Mouse (Mus musculus): Measurements from ENCODE around the gene Taf1d. TPM values are rescaled to one million over a fixed set of nuclear protein-coding genes. Genes with fewer than 3 reads are reported as not detected.
"Not testable (repeated sequence)": the region's sequence is repeated elsewhere in the genome, so short reads cannot be mapped to it uniquely, and the experiment has no call there.

Gene Taf1d
- polyA plus RNA-seq, 1 experiment = 11.5 TPM

DNA sequence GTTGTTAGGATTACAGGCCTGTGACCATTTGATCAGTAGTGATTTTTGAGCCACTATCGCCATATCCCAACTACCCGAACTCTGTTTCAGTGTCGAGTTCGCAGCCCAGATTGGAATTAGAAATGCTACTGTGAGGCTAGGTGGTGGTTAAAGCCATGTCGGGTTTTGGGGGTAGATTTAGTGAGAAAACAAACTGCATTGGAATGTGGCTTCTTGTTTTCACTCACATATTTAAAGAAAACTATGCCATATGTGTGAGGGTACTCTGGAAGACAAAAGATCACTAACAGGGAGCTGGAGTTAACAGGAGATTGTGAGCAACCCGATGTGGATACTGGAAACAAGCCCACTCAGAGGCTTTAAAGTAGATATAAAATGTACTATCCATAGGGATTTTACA is 1.2 kb downstream of the Taf1d start:
- H3K27me3 ChIP-seq (replicated peaks; ENCODE audit: control insufficient read depth, insufficient read depth, low read length) = no peaks in the 10 kb centered on the region
- DNase-seq = no peak
- TF ChIP-seq POLR2A (IDR thresholded peaks at IDR 0.05; ENCODE audit: low read depth, low read length) = no peak
- TF ChIP-seq CTCF (conservative IDR thresholded peaks at IDR 0.05; ENCODE audit: insufficient read depth, insufficient read length, low read depth, low read length) = no peak
- peaks cover 13% of the 10 kb centered on the region for H3K36me3 ChIP-seq (ENCODE audit: control insufficient read depth, insufficient read depth, low read length)
- WGBS = 15% methylated on average over 6 of the region's 6 CpGs
- H3K4me3 ChIP-seq (ENCODE audit: insufficient read depth, low read depth, low read length) = peak overlapping the region; percentile 97; the same call in 1 of the 2 replicates
- peaks cover 4% of the 10 kb centered on the region; the same call in 1 of the 2 replicates for H3K4me1 ChIP-seq (ENCODE audit: control insufficient read depth, insufficient read depth, low read length)
- H3K27ac ChIP-seq (ENCODE audit: insufficient read depth, low read depth, low read length) = no peak overlapping the region

DNA sequence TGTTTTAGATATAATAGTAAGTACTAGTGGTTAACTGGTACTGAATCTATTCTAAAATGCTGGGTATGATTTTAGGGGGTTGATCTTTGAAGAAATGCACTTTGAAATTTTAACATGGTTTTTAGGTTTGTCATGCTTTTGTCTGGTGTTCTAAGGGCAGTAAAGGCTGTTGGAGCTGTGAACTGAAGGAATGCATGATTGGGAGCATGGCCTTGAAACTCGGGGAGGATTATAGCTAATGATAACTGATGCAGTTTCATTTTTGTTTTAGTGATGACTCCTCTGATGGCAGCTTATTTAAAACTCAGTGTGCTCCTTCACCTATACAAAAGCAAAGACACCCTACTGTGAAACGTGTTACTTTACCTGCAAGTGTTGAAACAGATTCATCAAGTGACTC is 2.2 kb downstream of the Taf1d start:
- no peak overlapping the region for H3K27ac ChIP-seq (ENCODE audit: insufficient read depth, low read depth, low read length)
- DNase-seq = no peak
- no peak overlapping the region for H3K4me3 ChIP-seq (ENCODE audit: insufficient read depth, low read depth, low read length)
- H3K4me1 ChIP-seq (ENCODE audit: control insufficient read depth, insufficient read depth, low read length) = peaks cover 3% of the 10 kb centered on the region; the same call in 1 of the 2 replicates
- no peaks in the 10 kb centered on the region for H3K27me3 ChIP-seq (replicated peaks; ENCODE audit: control insufficient read depth, insufficient read depth, low read length)
- peaks cover 16% of the 10 kb centered on the region for H3K36me3 ChIP-seq (ENCODE audit: control insufficient read depth, insufficient read depth, low read length)
- WGBS = 44% methylated on average over 2 of the region's 2 CpGs
- TF ChIP-seq CTCF (conservative IDR thresholded peaks at IDR 0.05; ENCODE audit: insufficient read depth, insufficient read length, low read depth, low read length) (no peak), POLR2A (IDR thresholded peaks at IDR 0.05; ENCODE audit: low read depth, low read length) (no peak)

GRCm38 (mm10) chr9:15309425-15309824 is 3.4 kb downstream of the Taf1d start:
- no peak overlapping the region for H3K27ac ChIP-seq (ENCODE audit: insufficient read depth, low read depth, low read length)
- H3K4me1 ChIP-seq (ENCODE audit: control insufficient read depth, insufficient read depth, low read length) = peaks cover 3% of the 10 kb centered on the region; the same call in 1 of the 2 replicates
- no peaks in the 10 kb centered on the region for H3K27me3 ChIP-seq (replicated peaks; ENCODE audit: control insufficient read depth, insufficient read depth, low read length)
- WGBS = 38% methylated on average over 4 of the region's 4 CpGs
- H3K4me3 ChIP-seq (ENCODE audit: insufficient read depth, low read depth, low read length) = no peak overlapping the region
- H3K36me3 ChIP-seq (ENCODE audit: control insufficient read depth, insufficient read depth, low read length) = peaks cover 18% of the 10 kb centered on the region
- DNase-seq = peak; percentile 38
- TF ChIP-seq POLR2A (IDR thresholded peaks at IDR 0.05; ENCODE audit: low read depth, low read length) = no peak
- TF ChIP-seq CTCF (conservative IDR thresholded peaks at IDR 0.05; ENCODE audit: insufficient read depth, insufficient read length, low read depth, low read length) = no peak

DNA sequence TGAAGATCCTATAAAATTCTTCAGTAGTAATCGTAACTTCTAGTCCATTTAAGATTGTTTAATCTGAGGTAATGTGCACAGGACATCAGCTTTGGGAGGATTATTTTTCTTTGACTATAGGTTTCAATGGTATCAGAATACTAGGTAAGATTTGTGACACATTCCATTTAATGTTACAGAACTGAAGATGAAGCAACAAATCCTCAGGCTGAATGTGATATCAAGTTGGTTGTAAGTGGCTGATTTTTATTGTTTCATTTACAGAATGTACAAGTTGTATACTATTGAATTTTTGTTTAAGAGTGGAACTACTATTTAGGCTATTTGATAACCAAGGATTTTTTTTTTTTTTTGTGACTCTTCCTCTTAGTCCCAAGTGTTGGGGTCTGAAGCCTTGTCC is 4.2 kb downstream of the Taf1d start:
- H3K27me3 ChIP-seq (replicated peaks; ENCODE audit: control insufficient read depth, insufficient read depth, low read length) = no peaks in the 10 kb centered on the region
- WGBS = 74% methylated on average over 1 of the region's 1 CpGs
- no peak for TF ChIP-seq CTCF (conservative IDR thresholded peaks at IDR 0.05; ENCODE audit: insufficient read depth, insufficient read length, low read depth, low read length)
- DNase-seq = no peak
- no peak overlapping the region for H3K4me3 ChIP-seq (ENCODE audit: insufficient read depth, low read depth, low read length)
- no peak overlapping the region for H3K27ac ChIP-seq (ENCODE audit: insufficient read depth, low read depth, low read length)
- peaks cover 3% of the 10 kb centered on the region; the same call in 1 of the 2 replicates for H3K4me1 ChIP-seq (ENCODE audit: control insufficient read depth, insufficient read depth, low read length)
- H3K36me3 ChIP-seq (ENCODE audit: control insufficient read depth, insufficient read depth, low read length) = peaks cover 19% of the 10 kb centered on the region

GRCm38 (mm10) chr9:15312054-15312735 is 6.2 kb downstream of the Taf1d start:
- Histone ChIP-seq H3K27me3 (replicated peaks; ENCODE audit: control insufficient read depth, insufficient read depth, low read length) (no peaks in the 10 kb centered on the region), H3K4me1 (ENCODE audit: control insufficient read depth, insufficient read depth, low read length) (peaks cover 1% of the 10 kb centered on the region; the same call in 1 of the 2 replicates), H3K27ac (ENCODE audit: insufficient read depth, low read depth, low read length) (no peak overlapping the region), H3K36me3 (ENCODE audit: control insufficient read depth, insufficient read depth, low read length) (peaks cover 24% of the 10 kb centered on the region), H3K4me3 (ENCODE audit: insufficient read depth, low read depth, low read length) (no peak overlapping the region)
- DNase-seq = no peak
- 93% methylated on average over 2 of the region's 2 CpGs for WGBS
- TF ChIP-seq POLR2A (IDR thresholded peaks at IDR 0.05; ENCODE audit: low read depth, low read length) (no peak), CTCF (conservative IDR thresholded peaks at IDR 0.05; ENCODE audit: insufficient read depth, insufficient read length, low read depth, low read length) (no peak)

DNA sequence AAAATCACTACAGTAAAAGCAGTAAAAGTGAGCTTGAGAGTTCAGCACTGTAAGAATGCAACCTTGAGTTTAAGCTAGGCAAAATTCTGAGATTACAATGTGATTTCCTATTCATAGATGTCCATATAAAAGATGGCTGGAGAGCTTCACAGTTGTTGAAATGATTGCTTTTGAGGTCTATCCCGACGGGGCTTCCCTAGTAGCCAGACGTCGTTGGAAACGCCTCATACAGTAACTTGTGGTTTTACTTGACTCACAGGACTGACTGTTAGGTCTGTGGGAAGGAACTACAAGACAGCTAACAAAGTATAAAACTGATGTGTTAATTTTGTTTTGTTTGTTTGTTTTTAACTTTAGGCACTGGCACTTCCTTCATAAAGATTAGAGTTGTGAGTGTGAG is 7.6 kb downstream of the Taf1d start:
- TF ChIP-seq CTCF (conservative IDR thresholded peaks at IDR 0.05; ENCODE audit: insufficient read depth, insufficient read length, low read depth, low read length) (no peak), POLR2A (IDR thresholded peaks at IDR 0.05; ENCODE audit: low read depth, low read length) (no peak)
- 86% methylated on average over 5 of the region's 5 CpGs for WGBS
- H3K4me3 ChIP-seq (ENCODE audit: insufficient read depth, low read depth, low read length) = no peak overlapping the region
- H3K27ac ChIP-seq (ENCODE audit: insufficient read depth, low read depth, low read length) = no peak overlapping the region
- H3K4me1 ChIP-seq (ENCODE audit: control insufficient read depth, insufficient read depth, low read length) = no peaks in the 10 kb centered on the region
- DNase-seq = no peak
- H3K27me3 ChIP-seq (replicated peaks; ENCODE audit: control insufficient read depth, insufficient read depth, low read length) = no peaks in the 10 kb centered on the region
- H3K36me3 ChIP-seq (ENCODE audit: control insufficient read depth, insufficient read depth, low read length) = peaks cover 26% of the 10 kb centered on the region

GRCm38 (mm10) chr9:15314619-15315018 is 8.6 kb downstream of the Taf1d start:
- no peak for TF ChIP-seq POLR2A (IDR thresholded peaks at IDR 0.05; ENCODE audit: low read depth, low read length)
- no peak for TF ChIP-seq CTCF (conservative IDR thresholded peaks at IDR 0.05; ENCODE audit: insufficient read depth, insufficient read length, low read depth, low read length)
- H3K4me3 ChIP-seq (ENCODE audit: insufficient read depth, low read depth, low read length) = no peak overlapping the region
- H3K36me3 ChIP-seq (ENCODE audit: control insufficient read depth, insufficient read depth, low read length) = peaks cover 21% of the 10 kb centered on the region
- no peak overlapping the region for H3K27ac ChIP-seq (ENCODE audit: insufficient read depth, low read depth, low read length)
- no peaks in the 10 kb centered on the region for H3K4me1 ChIP-seq (ENCODE audit: control insufficient read depth, insufficient read depth, low read length)
- no peak for DNase-seq
- WGBS = 95% methylated on average over 1 of the region's 1 CpGs
- H3K27me3 ChIP-seq (replicated peaks; ENCODE audit: control insufficient read depth, insufficient read depth, low read length) = no peaks in the 10 kb centered on the region

DNA sequence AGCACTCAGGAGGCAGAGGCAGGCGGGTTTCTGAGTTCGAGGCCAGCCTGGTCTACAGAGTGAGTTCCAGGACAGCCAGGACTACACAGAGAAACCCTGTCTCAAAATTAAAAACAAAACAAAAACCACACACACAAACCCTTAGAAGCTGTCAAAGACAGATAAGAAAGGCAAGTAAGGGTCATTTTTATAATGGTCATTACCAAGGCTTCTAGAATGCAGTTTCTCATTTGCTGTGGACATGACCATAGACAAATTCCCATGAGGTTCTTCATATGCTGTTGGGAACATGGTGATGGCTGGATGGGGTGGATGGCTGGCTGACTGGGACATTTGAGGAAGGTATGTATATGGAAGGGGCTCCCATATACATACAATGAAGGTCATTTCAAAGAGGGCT is 10.3 kb downstream of the Taf1d start:
- H3K4me3 ChIP-seq (ENCODE audit: insufficient read depth, low read depth, low read length); H3K27me3 ChIP-seq (replicated peaks; ENCODE audit: control insufficient read depth, insufficient read depth, low read length); DNase-seq; H3K27ac ChIP-seq (ENCODE audit: insufficient read depth, low read depth, low read length); H3K4me1 ChIP-seq (ENCODE audit: control insufficient read depth, insufficient read depth, low read length): not testable (repeated sequence)
- 100% methylated on average over 2 of the region's 2 CpGs for WGBS
- peaks cover 17% of the 10 kb centered on the region for H3K36me3 ChIP-seq (ENCODE audit: control insufficient read depth, insufficient read depth, low read length)

Data from kidney, adult 2 months (tissue).